Mouse (Mus musculus) inflammation-experienced regulatory T-cells, adult 6 months (primary cell): ENCODE data around the gene Lifr. TPM values are rescaled to one million over a fixed set of nuclear protein-coding genes. Genes with fewer than 3 reads are reported as not detected.

ENCODE experiments used
- ATAC-seq: one replicate; pipeline ENCODE4 v1.8.0; 2017
- polyA plus RNA-seq, 3 experiments: library from polyadenylated mRNA; unstranded; fragments of 100-300 nt; shearing (Covaris generic); gene quantifications; one replicate each; pipeline ENCODE4 v1.2.1; 2017

Gene Lifr
- polyA plus RNA-seq, 3 experiments from 2014 or later: 0.12 to 0.23 TPM; not detected in 1

GRCm38 (mm10) chr15:7129127-7129943 is 38.9 kb downstream of the Lifr start:
- ATAC-seq: no peak

GRCm38 (mm10) chr15:7129944-7130287 is 39.5 kb downstream of the Lifr start:
- no peak for ATAC-seq

- ATAC-seq: no peak
Measured at GRCm38 (mm10) chr15:7130691-7131225, 40.3 kb downstream of the Lifr start.

- no peak for ATAC-seq
Measured at GRCm38 (mm10) chr15:7132741-7133140, 42.3 kb downstream of the Lifr start.

GRCm38 (mm10) chr15:7134454-7135052 is 44.1 kb downstream of the Lifr start:
- ATAC-seq: no peak

- ATAC-seq: no peak
Measured at GRCm38 (mm10) chr15:7135982-7136562, 45.7 kb downstream of the Lifr start.

GRCm38 (mm10) chr15:7136912-7137311 is 46.5 kb downstream of the Lifr start:
- ATAC-seq: no peak

GRCm38 (mm10) chr15:7137607-7138006 is 47.2 kb downstream of the Lifr start:
- no peak for ATAC-seq

GRCm38 (mm10) chr15:7138471-7138870 is 48.1 kb downstream of the Lifr start:
- no peak for ATAC-seq

- no peak for ATAC-seq
Measured at GRCm38 (mm10) chr15:7140322-7140721, 49.9 kb downstream of the Lifr start.

- ATAC-seq: no peak
Measured at GRCm38 (mm10) chr15:7141246-7141645, 50.8 kb downstream of the Lifr start.

GRCm38 (mm10) chr15:7143689-7144170 is 53.3 kb downstream of the Lifr start:
- ATAC-seq: no peak

- no peak for ATAC-seq
Measured at GRCm38 (mm10) chr15:7144542-7144941, 54.1 kb downstream of the Lifr start.

GRCm38 (mm10) chr15:7144942-7145341 is 54.5 kb downstream of the Lifr start:
- ATAC-seq: no peak

GRCm38 (mm10) chr15:7145555-7145954 is 55.1 kb downstream of the Lifr start:
- ATAC-seq: no peak

- ATAC-seq: no peak
Measured at GRCm38 (mm10) chr15:7146529-7146928, 56.1 kb downstream of the Lifr start.

- ATAC-seq: no peak
Measured at GRCm38 (mm10) chr15:7149796-7150195, 59.4 kb downstream of the Lifr start.

GRCm38 (mm10) chr15:7150591-7150990 is 60.2 kb downstream of the Lifr start:
- no peak for ATAC-seq

- no peak for ATAC-seq
Measured at GRCm38 (mm10) chr15:7152116-7152760, 61.8 kb downstream of the Lifr start.

- ATAC-seq: no peak
Measured at GRCm38 (mm10) chr15:7154010-7154736, 63.8 kb downstream of the Lifr start.

GRCm38 (mm10) chr15:7154737-7155090 is 64.3 kb downstream of the Lifr start:
- no peak for ATAC-seq

GRCm38 (mm10) chr15:7157658-7158057 is 67.2 kb downstream of the Lifr start:
- ATAC-seq: no peak
